Mouse (Mus musculus) ES-E14 (cell line): ENCODE results near the gene Asap2.

ENCODE experiments used
- CHD2 ChIP-seq: IDR thresholded peaks from 2 replicates; pipeline ENCODE4 v1.6.1; 2014; ENCODE audit warnings: mild to moderate bottlenecking, low read depth, low read length, inconsistent platforms
- HCFC1 ChIP-seq: IDR thresholded peaks from 2 replicates; pipeline ENCODE4 v1.6.1; 2012; ENCODE audit warnings: low read length, inconsistent platforms, borderline replicate concordance; ENCODE audit not compliant: insufficient read depth
- MAFK ChIP-seq: IDR thresholded peaks from 2 replicates; pipeline ENCODE4 v1.6.1; 2014; ENCODE audit warnings: mild to moderate bottlenecking, low read depth, low read length, inconsistent platforms; ENCODE audit not compliant: insufficient read depth
- ZC3H11A ChIP-seq: IDR thresholded peaks from 2 replicates; pipeline ENCODE4 v1.6.1; 2012; ENCODE audit warnings: low read depth, mild to moderate bottlenecking, inconsistent platforms, low read length, borderline replicate concordance

DNA sequence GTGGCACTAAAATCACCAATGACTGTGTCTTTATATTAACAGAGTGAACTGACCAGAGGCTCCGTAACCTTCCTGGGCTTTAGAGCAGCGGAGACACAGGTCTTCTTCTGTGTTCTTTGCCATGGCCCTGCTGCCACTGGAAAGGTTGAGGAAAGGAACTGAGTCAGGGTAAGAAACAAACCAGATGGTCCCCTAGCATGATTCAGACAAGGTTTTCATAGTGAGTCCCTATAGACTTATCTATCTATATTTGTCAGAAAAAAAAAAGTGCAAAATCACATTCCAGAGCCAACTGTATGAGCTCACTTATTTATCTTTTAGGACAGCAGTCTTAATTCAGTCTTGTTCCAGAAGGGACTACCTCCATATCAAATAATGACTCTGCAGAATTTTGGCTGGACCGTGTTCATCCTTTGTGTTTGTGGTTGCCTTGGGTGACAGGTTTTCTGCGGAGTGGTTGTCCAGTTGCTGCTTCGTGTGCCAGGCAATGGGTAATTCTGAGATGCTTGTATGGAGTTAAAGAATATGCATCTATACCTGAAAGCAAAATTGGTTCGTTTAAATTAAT lies 150.6 kb downstream of the Asap2 start:
- TF ChIP-seq MAFK (no peak), CHD2 (no peak), ZC3H11A (no peak), HCFC1 (no peak)
